Mouse (Mus musculus) spleen, adult 2 months (tissue): ENCODE results near the gene Eras.
"Not testable (repeated sequence)": the region's sequence is repeated elsewhere in the genome, so short reads cannot be mapped to it uniquely, and the experiment has no call there.

ENCODE experiments used
- CTCF ChIP-seq: fragments of 200-500 bp; IDR thresholded peaks from 2 replicates; pipeline ENCODE4 v1.5.1; 2011; ENCODE audit warnings: mild to moderate bottlenecking, inconsistent platforms; ENCODE audit not compliant: insufficient read depth, insufficient read length, insufficient replicate concordance; ENCODE audit errors: extremely low read depth
- POLR2A ChIP-seq: fragments of 200-500 bp; IDR thresholded peaks from 2 replicates; pipeline ENCODE4 v1.6.1; 2011; ENCODE audit warnings: low read depth, low read length, inconsistent platforms

GRCm38 (mm10) chrX:7909242-7909641 lies 19.2 kb downstream of the Eras start, which contains the start of gene Gm10490:
- TF ChIP-seq POLR2A, CTCF: not testable (repeated sequence)
